Mouse (Mus musculus) layer of hippocampus, adult 11-12 months (tissue): ENCODE measurements at regions not wholly inside any gene's neighbourhood (a gene's known extent, or its start where the extent isn't known, plus 50 kb on each side); places are given as distances from the start of the nearest gene placed in this dataset.

Experiments
- DNase-seq: peaks from one replicate; pipeline ENCODE4 v3.0.0; 2022; ENCODE audit warnings: low spot score

- no peak for DNase-seq
Observed at GRCm38 (mm10) chr11:25157135-25157860, 1053.3 kb downstream of the 5730522E02Rik start.

GRCm38 (mm10) chr11:25157861-25158245 lies 1052.7 kb downstream of the 5730522E02Rik start:
- DNase-seq: no peak

GRCm38 (mm10) chr11:25158884-25159283 lies 1051.7 kb downstream of the 5730522E02Rik start:
- no peak for DNase-seq

GRCm38 (mm10) chr11:25167939-25168338 lies 1042.6 kb downstream of the 5730522E02Rik start:
- no peak for DNase-seq

GRCm38 (mm10) chr11:25171048-25171447 lies 1039.5 kb downstream of the 5730522E02Rik start:
- no peak for DNase-seq
